In genomic region chr5:112286984-112287641, GRCm38 (mm10) we compare ENCODE assay signal across 11 mouse cellular contexts. TPM values are rescaled to one million over a fixed set of nuclear protein-coding genes. Genes with fewer than 3 reads are reported as not detected.
DNase-seq lines count a peak whose midpoint lies in the region; ATAC-seq and TF ChIP-seq lines count a peak whose summit lies in the region.
"Had no signal": no experiment of that assay in that cellular context is flagged by ENCODE, and none has a peak within 500 bp of the region (broad histone marks: within the 10 kb centered on the region; RNA-seq: fewer than 3 reads in every experiment).

No protein-coding gene starts in this region.

- ATAC-seq in G1E (ENCODE audit: extremely low read depth, insufficient number of reproducible peaks, low FRiP score, poor library complexity, severe bottlenecking), result peak; percentile 50

- H3K36me3 ChIP-seq in heart, adult 2 months (ENCODE audit: control insufficient read depth, insufficient read depth, low read length), result no peaks in the 10 kb centered on the region
- H3K36me3 ChIP-seq in heart, embryonic 10.5 days, result no peaks in the 10 kb centered on the region
- peaks cover 84% of the 10 kb centered on the region for H3K36me3 ChIP-seq in G1E (replicated peaks)
- H3K36me3 ChIP-seq: embryonic facial prominence, embryonic 13.5 days had no signal

- intact Hi-C loops in heart, adult 2 months (cut with DNase I), result no loop called here

- H3K4me3 ChIP-seq in heart, adult 2 months, result peak overlapping the region; percentile 1; the same call in 1 of the 2 replicates
- no peak overlapping the region for H3K4me3 ChIP-seq in heart, embryonic 10.5 days
- peak overlapping the region; percentile 43; the same call in 1 of the 2 replicates for H3K4me3 ChIP-seq in G1E (ENCODE audit: low read depth, low read length)
- H3K4me3 ChIP-seq in cerebellum, adult 2 months (replicated peaks; ENCODE audit: insufficient read depth, low read depth, low read length), result no peak overlapping the region
- H3K4me3 ChIP-seq: embryonic facial prominence, embryonic 13.5 days had no signal

- H3K79me2 ChIP-seq in heart, adult 2 months (replicated peaks; ENCODE audit: control insufficient read depth, insufficient read depth, low read length), result peaks cover 10% of the 10 kb centered on the region

- H3K27ac ChIP-seq in heart, adult 2 months, result peak overlapping the region; percentile 84
- no peak overlapping the region for H3K27ac ChIP-seq in heart, embryonic 10.5 days
- H3K27ac ChIP-seq in cerebellum, adult 2 months (ENCODE audit: insufficient read depth, low read length), result no peak overlapping the region
- H3K27ac ChIP-seq: embryonic facial prominence, embryonic 13.5 days had no signal

- H3K9me3 ChIP-seq in heart, embryonic 10.5 days, result no peaks in the 10 kb centered on the region
- no peaks in the 10 kb centered on the region for H3K9me3 ChIP-seq in G1E (replicated peaks)
- H3K9me3 ChIP-seq: embryonic facial prominence, embryonic 13.5 days had no signal

- H3K9ac ChIP-seq in heart, adult 2 months (ENCODE audit: low read depth, low read length), result no peak overlapping the region
- H3K9ac ChIP-seq: embryonic facial prominence, embryonic 13.5 days; lung, embryonic 14.5 days had no signal

- TF ChIP-seq POLR2A in heart, adult 2 months (IDR thresholded peaks at IDR 0.05; ENCODE audit: insufficient read depth, low read depth, low read length), result no peak
- TF ChIP-seq POLR2A in cerebellum, adult 2 months (IDR thresholded peaks at IDR 0.05; ENCODE audit: borderline replicate concordance, insufficient read depth, low read length), result no peak

- no peak for TF ChIP-seq EP300 in heart, adult 2 months (IDR thresholded peaks at IDR 0.05; ENCODE audit: insufficient read depth, low read depth, low read length)

- DNase-seq in heart, adult 2 months, result peak in 1 of 2 experiments; percentile 23
- no peak for DNase-seq in heart, embryonic 10.5 days (ENCODE audit: low spot score)
- DNase-seq in G1E (ENCODE audit: low spot score) (peak; percentile 71), liver (peak; percentile 37)
- peak; percentile 78 to 85 for DNase-seq in spleen, postnatal 36 days (ENCODE audit: low spot score in 2 of 2)
- no peak for DNase-seq in cerebellum, adult 2 months
- DNase-seq in urinary bladder, postnatal 14 days (ENCODE audit: low spot score), result no peak
- no peak for DNase-seq in testis, postnatal 14 days (ENCODE audit: low spot score)
- DNase-seq: gastrocnemius, postnatal 25 days; lung, embryonic 14.5 days had no signal

- no peak for TF ChIP-seq CTCF in heart, adult 2 months (IDR thresholded peaks at IDR 0.05)
- no peak for TF ChIP-seq CTCF in G1E (IDR thresholded peaks at IDR 0.05; ENCODE audit: low read depth, low read length)
- TF ChIP-seq CTCF in cerebellum, adult 2 months (IDR thresholded peaks at IDR 0.05; ENCODE audit: borderline replicate concordance, insufficient read depth, low read depth, low read length), result no peak

- no peaks in the 10 kb centered on the region for H3K27me3 ChIP-seq in heart, adult 2 months (ENCODE audit: control insufficient read depth, insufficient read depth, low read length)
- H3K27me3 ChIP-seq in heart, embryonic 10.5 days (ENCODE audit: insufficient read depth, poor library complexity, severe bottlenecking), result no peaks in the 10 kb centered on the region
- no peaks in the 10 kb centered on the region for H3K27me3 ChIP-seq in G1E (ENCODE audit: insufficient read depth, low read length)
- H3K27me3 ChIP-seq in cerebellum, adult 2 months (ENCODE audit: control insufficient read depth, insufficient read depth, low read length), result no peaks in the 10 kb centered on the region
- H3K27me3 ChIP-seq: embryonic facial prominence, embryonic 13.5 days had no signal

- H3K4me1 ChIP-seq in heart, adult 2 months (ENCODE audit: control insufficient read depth, insufficient read depth, low read length), result peaks cover 53% of the 10 kb centered on the region
- H3K4me1 ChIP-seq in heart, embryonic 10.5 days, result peaks cover 69% of the 10 kb centered on the region
- peaks cover 98% of the 10 kb centered on the region for H3K4me1 ChIP-seq in G1E (ENCODE audit: insufficient read depth, low read depth, low read length)
- peaks cover 34% of the 10 kb centered on the region for H3K4me1 ChIP-seq in cerebellum, adult 2 months (ENCODE audit: control insufficient read depth, insufficient read depth, low read length)

- 46% methylated on average over 11 of the region's 11 CpGs for WGBS in heart, adult 2 months
- whole genome bisulfite sequencing in heart, embryonic 10.5 days, result 70% methylated on average over 11 of the region's 11 CpGs
- 91% methylated on average over 11 of the region's 11 CpGs for WGBS in cerebellum, adult 2 months

RNA-seq across cellular contexts. Expression of gene Tpst2, which starts 10.6 kb away (rescaled TPM):
- total RNA-seq in heart, adult 2 months (2021), result 10 to 100 TPM; 38.3 to 43.6 TPM
- polyA plus RNA-seq in heart, adult 2 months (2012; rRNA removed), result 36.9 and 37.7 TPM in 2 replicates
- 34.1 and 41.2 TPM in 2 replicates for polyA plus RNA-seq in heart, embryonic 10.5 days (2016; fragmentation: Nextera tagmentation; extraction: Ambion mirVana)
- total RNA-seq in G1E (2014; fragmentation: Nextera tagmentation) (43.7 and 55.7 TPM in 2 replicates), G1E (2017) (32.9 and 37.3 TPM in 2 replicates)
- 103 and 156 TPM in 2 replicates for polyA plus RNA-seq in G1E (2012)
- polyA plus RNA-seq in cerebellum, adult 2 months (2012; rRNA removed), result 30.3 and 35.2 TPM in 2 replicates

RNA-seq across cellular contexts. Expression of gene Crybb1, which starts 31.5 kb away (rescaled TPM):
- total RNA-seq in heart, adult 2 months (2021), result 1 to 10 TPM; 1.5 to 3.3 TPM
- polyA plus RNA-seq in heart, adult 2 months (2012; rRNA removed), result 2.1 and 2.3 TPM in 2 replicates
- polyA plus RNA-seq in heart, embryonic 10.5 days (2016; fragmentation: Nextera tagmentation; extraction: Ambion mirVana), result not detected in 2 replicates
- total RNA-seq in G1E (2014; fragmentation: Nextera tagmentation) (not detected in 2 replicates), G1E (2017) (not detected in 2 replicates)
- polyA plus RNA-seq in G1E (2012), result 0.14 TPM in 1 of 2 replicates, not detected in the other
- polyA plus RNA-seq in cerebellum, adult 2 months (2012; rRNA removed), result 1.3 and 1.9 TPM in 2 replicates

RNA-seq across cellular contexts. Expression of gene Cryba4, which starts 34.8 kb away (rescaled TPM):
- 1 to 10 TPM; 5.3 to 7.1 TPM for total RNA-seq in heart, adult 2 months (2021)
- 14.4 and 33.8 TPM in 2 replicates for polyA plus RNA-seq in heart, adult 2 months (2012; rRNA removed)
- 0.20 TPM in 1 of 2 replicates, not detected in the other for polyA plus RNA-seq in heart, embryonic 10.5 days (2016; fragmentation: Nextera tagmentation; extraction: Ambion mirVana)
- not detected in 2 replicates for total RNA-seq in G1E (2014; fragmentation: Nextera tagmentation)
- 0.98 TPM in 1 of 2 replicates, not detected in the other for total RNA-seq in G1E (2017)
- 0.43 and 0.63 TPM in 2 replicates for polyA plus RNA-seq in G1E (2012)
- 0.51 and 0.52 TPM in 2 replicates for polyA plus RNA-seq in cerebellum, adult 2 months (2012; rRNA removed)

RNA-seq across cellular contexts. Expression of gene Tfip11, which starts 39.0 kb away (rescaled TPM):
- 10 to 100 TPM; 17.6 to 19.4 TPM for total RNA-seq in heart, adult 2 months (2021)
- polyA plus RNA-seq in heart, adult 2 months (2012; rRNA removed), result 16.0 and 18.5 TPM in 2 replicates
- 26.4 and 26.9 TPM in 2 replicates for polyA plus RNA-seq in heart, embryonic 10.5 days (2016; fragmentation: Nextera tagmentation; extraction: Ambion mirVana)
- 19.4 and 21.7 TPM in 2 replicates for total RNA-seq in G1E (2014; fragmentation: Nextera tagmentation)
- 14.9 and 19.4 TPM in 2 replicates for total RNA-seq in G1E (2017)
- 54.1 and 58.2 TPM in 2 replicates for polyA plus RNA-seq in G1E (2012)
- polyA plus RNA-seq in cerebellum, adult 2 months (2012; rRNA removed), result 48.2 and 50.8 TPM in 2 replicates

RNA-seq across cellular contexts. Expression of gene Srrd, which starts 55.7 kb away (rescaled TPM):
- 1 to 10 TPM; 6.5 to 7.3 TPM for total RNA-seq in heart, adult 2 months (2021)
- 23.4 and 28.4 TPM in 2 replicates for polyA plus RNA-seq in heart, adult 2 months (2012; rRNA removed)
- 26.7 and 40.5 TPM in 2 replicates for polyA plus RNA-seq in heart, embryonic 10.5 days (2016; fragmentation: Nextera tagmentation; extraction: Ambion mirVana)
- 28.0 and 49.0 TPM in 2 replicates for total RNA-seq in G1E (2014; fragmentation: Nextera tagmentation)
- total RNA-seq in G1E (2017), result 18.5 and 28.7 TPM in 2 replicates
- polyA plus RNA-seq in G1E (2012), result 21.3 and 27.5 TPM in 2 replicates
- 56.6 and 61.3 TPM in 2 replicates for polyA plus RNA-seq in cerebellum, adult 2 months (2012; rRNA removed)

Comparison
In these comparisons a context has a peak if more than half of its experiments do, and no peak if none do; other contexts are left out.
1. H3K4me3 ChIP-seq: peak in heart, adult 2 months (single experiment) and G1E (single experiment); none in heart, embryonic 10.5 days (single experiment) and cerebellum, adult 2 months (single experiment).
2. DNase-seq: peak in G1E (single experiment), liver (single experiment) and spleen, postnatal 36 days (2 of 2); none in heart, embryonic 10.5 days (single experiment), cerebellum, adult 2 months (0 of 2), urinary bladder, postnatal 14 days (single experiment) and testis, postnatal 14 days (single experiment).